Mouse (Mus musculus) testis, adult 10 weeks (tissue): ENCODE measurements around the gene Nap1l5. TPM values are rescaled to one million over a fixed set of nuclear protein-coding genes. Genes with fewer than 3 reads are reported as not detected.

Experiments used
- polyA plus RNA-seq: library from polyadenylated mRNA; stranded (reverse); fragments of 350-450 nt; fragmentation: Illumina TruSeq; extraction: RNeasy Lipid Tissue Mini Kit (QIAGEN cat#74804); gene quantifications from one replicate; pipeline ENCODE4 v1.2.3, GENCODE M21; 2014; ENCODE audit warnings: low read depth, low replicate concordance

Nap1l5 gene
- polyA plus RNA-seq = 0.52 TPM

GRCm38 (mm10) chr6:58906852-58907261 is at the start of gene Nap1l5:
Gene Nap1l5 (minus strand): TSS chr6:58907076.

Other genes starting within 250 kb of the Nap1l5 start
- 4.7 TPM for gene Herc3, start 75.6 kb downstream of the Nap1l5 start, polyA plus RNA-seq
- 0.84 TPM for gene Fam13a, start 117.5 kb upstream of the Nap1l5 start, polyA plus RNA-seq